Mouse (Mus musculus) spleen, postnatal 14 days (tissue): ENCODE results near the gene Bcl7c.
A peak's percentile ranks its signal among the peaks of the same experiment; 100 is the strongest.
"Not testable (repeated sequence)": the region's sequence is repeated elsewhere in the genome, so short reads cannot be mapped to it uniquely, and the experiment has no call there.

Source experiments
- DNase-seq, 2 experiments: peaks; one replicate each; pipeline ENCODE4 v3.0.0; 2021 to 2022; ENCODE audit warnings: low spot score in 2 of 2

The Bcl7c gene

GRCm38 (mm10) chr7:127708207-127709078 lies at the start of gene Bcl7c:
Bcl7c (minus strand) TSS chr7:127708933.
- DNase-seq = peak; percentile 77 to 82

GRCm38 (mm10) chr7:127753741-127754140 lies 45.0 kb upstream of the Bcl7c start:
- no peak for DNase-seq

- no peak for DNase-seq
Measured at GRCm38 (mm10) chr7:127753158-127753557, 44.4 kb upstream of the Bcl7c start.

- DNase-seq = no peak
Measured at GRCm38 (mm10) chr7:127752069-127752468, 43.3 kb upstream of the Bcl7c start.

- no peak for DNase-seq
Measured at GRCm38 (mm10) chr7:127751619-127752018, 42.9 kb upstream of the Bcl7c start.

GRCm38 (mm10) chr7:127750131-127751127 lies 41.7 kb upstream of the Bcl7c start:
- DNase-seq = no peak

- DNase-seq = no peak
Measured at GRCm38 (mm10) chr7:127748235-127748560, 39.5 kb upstream of the Bcl7c start.

- no peak for DNase-seq
Measured at GRCm38 (mm10) chr7:127747559-127748234, 39.0 kb upstream of the Bcl7c start.

- no peak for DNase-seq
Measured at GRCm38 (mm10) chr7:127746494-127747491, 38.1 kb upstream of the Bcl7c start.

- DNase-seq = peak; percentile 36 to 58
Measured at GRCm38 (mm10) chr7:127745652-127746493, 37.1 kb upstream of the Bcl7c start.

GRCm38 (mm10) chr7:127745251-127745651 lies 36.5 kb upstream of the Bcl7c start:
- peak; percentile 56 to 73 for DNase-seq

- peak; percentile 43 to 60 for DNase-seq
Measured at GRCm38 (mm10) chr7:127744366-127745045, 35.8 kb upstream of the Bcl7c start, which contains the start of gene Fbxl19. Fbxl19 (plus strand) TSS chr7:127744543.

GRCm38 (mm10) chr7:127732066-127732465 lies 23.3 kb upstream of the Bcl7c start, which contains the start of gene Ctf2:
Ctf2 (minus strand) TSS chr7:127732166.
- DNase-seq = not testable (repeated sequence)

- no peak for DNase-seq
Measured at GRCm38 (mm10) chr7:127730170-127730569, 21.4 kb upstream of the Bcl7c start.

- no peak for DNase-seq
Measured at GRCm38 (mm10) chr7:127727898-127728297, 19.2 kb upstream of the Bcl7c start.

GRCm38 (mm10) chr7:127725924-127726323 lies 17.2 kb upstream of the Bcl7c start:
- DNase-seq = no peak

- no peak for DNase-seq
Measured at GRCm38 (mm10) chr7:127725490-127725889, 16.8 kb upstream of the Bcl7c start.

- DNase-seq = no peak
Measured at GRCm38 (mm10) chr7:127719258-127719657, 10.5 kb upstream of the Bcl7c start.

GRCm38 (mm10) chr7:127718339-127718738 lies 9.6 kb upstream of the Bcl7c start:
- DNase-seq = no peak
